Mouse (Mus musculus) E14TG2a.4 (cell line): Measurements from ENCODE around the gene Crb1.

Experiments used
- CTCF ChIP-seq: conservative IDR thresholded peaks from 2 replicates; pipeline ENCODE4 v1.5.1; 2014; ENCODE audit warnings: low read length
- NANOG ChIP-seq: IDR thresholded peaks from 2 replicates; pipeline ENCODE4 v1.6.1; 2014; ENCODE audit warnings: borderline replicate concordance, low read length, mixed read lengths
- POU5F1 ChIP-seq: IDR thresholded peaks from 2 replicates; pipeline ENCODE4 v1.6.1; 2014; ENCODE audit warnings: low read length, borderline replicate concordance

GRCm38 (mm10) chr1:139174058-139174832 is 202.7 kb downstream of the Crb1 start:
- TF ChIP-seq CTCF (no peak), NANOG (no peak), POU5F1 (no peak)
